Mouse (Mus musculus): ENCODE results near the gene Filip1l. TPM values are rescaled to one million over a fixed set of nuclear protein-coding genes. Genes with fewer than 3 reads are reported as not detected.

Filip1l gene
- polyA plus RNA-seq, 1 experiment = 12.1 TPM

GRCm38 (mm10) chr16:57423001-57423800 is 70.3 kb downstream of the Filip1l start:
- H3ac ChIP-seq (ENCODE audit: control insufficient read depth, insufficient read length) = no peak overlapping the region
- H3K36me3 ChIP-seq (ENCODE audit: control insufficient read depth, insufficient read depth) = no peaks in the 10 kb centered on the region
- H3K27me3 ChIP-seq (ENCODE audit: control insufficient read depth, insufficient read depth, insufficient read length) = no peaks in the 10 kb centered on the region
- no peak overlapping the region for H3K4me3 ChIP-seq
- H3K79me2 ChIP-seq (ENCODE audit: control insufficient read depth, insufficient read depth) = no peaks in the 10 kb centered on the region
- no peak for TF ChIP-seq POLR2A (IDR thresholded peaks at IDR 0.05; ENCODE audit: insufficient read length, low read depth)
- no peak for TF ChIP-seq TCF12 (IDR thresholded peaks at IDR 0.05; ENCODE audit: insufficient read depth, poor library complexity, severe bottlenecking)
- TF ChIP-seq SRF (IDR thresholded peaks at IDR 0.05; ENCODE audit: control insufficient read depth, insufficient read length, low read depth) = no peak
- TF ChIP-seq E2F4 (IDR thresholded peaks at IDR 0.05; ENCODE audit: insufficient read depth) = no peak
- TF ChIP-seq TCF3 (IDR thresholded peaks at IDR 0.05; ENCODE audit: insufficient read length, low read depth) = no peak
- TF ChIP-seq MAX (IDR thresholded peaks at IDR 0.05; ENCODE audit: low read depth) = no peak
- TF ChIP-seq USF1 (IDR thresholded peaks at IDR 0.05; ENCODE audit: low read depth) = no peak
- no peak for TF ChIP-seq POLR2AphosphoS2 (IDR thresholded peaks at IDR 0.05; ENCODE audit: insufficient read length, low read depth)
- TF ChIP-seq MYOD1 (IDR thresholded peaks at IDR 0.05; ENCODE audit: control insufficient read depth in 1 of 3, insufficient read length in 2 of 3, low read depth in 2 of 3) = no peak
- TF ChIP-seq CEBPB (IDR thresholded peaks at IDR 0.05; ENCODE audit: insufficient read depth, poor library complexity, severe bottlenecking) = no peak
- no peak for TF ChIP-seq MYOG (IDR thresholded peaks at IDR 0.05; ENCODE audit: control insufficient read depth in 1 of 3, insufficient read depth in 1 of 3, insufficient read length in 2 of 3, low read depth in 2 of 3)
- no peak for TF ChIP-seq REST (IDR thresholded peaks at IDR 0.05; ENCODE audit: insufficient read depth, insufficient read length)
- no peak overlapping the region for H3K4me2 ChIP-seq (ENCODE audit: low read depth)

GRCm38 (mm10) chr16:57426680-57427079 is 73.8 kb downstream of the Filip1l start:
- Histone ChIP-seq H3K4me3 (no peak overlapping the region), H3K27me3 (ENCODE audit: control insufficient read depth, insufficient read depth, insufficient read length) (no peaks in the 10 kb centered on the region), H3ac (ENCODE audit: control insufficient read depth, insufficient read length) (no peak overlapping the region), H3K79me2 (ENCODE audit: control insufficient read depth, insufficient read depth) (no peaks in the 10 kb centered on the region), H3K4me2 (ENCODE audit: low read depth) (peak overlapping the region; percentile 44), H3K36me3 (ENCODE audit: control insufficient read depth, insufficient read depth) (no peaks in the 10 kb centered on the region)
- TF ChIP-seq SRF (IDR thresholded peaks at IDR 0.05; ENCODE audit: control insufficient read depth, insufficient read length, low read depth) (no peak), MYOG (IDR thresholded peaks at IDR 0.05; ENCODE audit: control insufficient read depth in 1 of 3, insufficient read depth in 1 of 3, insufficient read length in 2 of 3, low read depth in 2 of 3) (no peak), POLR2A (IDR thresholded peaks at IDR 0.05; ENCODE audit: insufficient read length, low read depth) (no peak), CEBPB (IDR thresholded peaks at IDR 0.05; ENCODE audit: insufficient read depth, poor library complexity, severe bottlenecking) (no peak), TCF12 (IDR thresholded peaks at IDR 0.05; ENCODE audit: insufficient read depth, poor library complexity, severe bottlenecking) (no peak), REST (IDR thresholded peaks at IDR 0.05; ENCODE audit: insufficient read depth, insufficient read length) (no peak), POLR2AphosphoS2 (IDR thresholded peaks at IDR 0.05; ENCODE audit: insufficient read length, low read depth) (no peak), USF1 (IDR thresholded peaks at IDR 0.05; ENCODE audit: low read depth) (no peak), MAX (IDR thresholded peaks at IDR 0.05; ENCODE audit: low read depth) (no peak), E2F4 (IDR thresholded peaks at IDR 0.05; ENCODE audit: insufficient read depth) (no peak), MYOD1 (IDR thresholded peaks at IDR 0.05; ENCODE audit: control insufficient read depth in 1 of 3, insufficient read length in 2 of 3, low read depth in 2 of 3) (no peak), TCF3 (IDR thresholded peaks at IDR 0.05; ENCODE audit: insufficient read length, low read depth) (no peak)

- Histone ChIP-seq H3K27me3 (ENCODE audit: control insufficient read depth, insufficient read depth, insufficient read length) (no peaks in the 10 kb centered on the region), H3K4me2 (ENCODE audit: low read depth) (peak overlapping the region; percentile 59), H3K36me3 (ENCODE audit: control insufficient read depth, insufficient read depth) (no peaks in the 10 kb centered on the region), H3ac (ENCODE audit: control insufficient read depth, insufficient read length) (no peak overlapping the region), H3K4me3 (no peak overlapping the region), H3K79me2 (ENCODE audit: control insufficient read depth, insufficient read depth) (no peaks in the 10 kb centered on the region)
- TF ChIP-seq USF1 (IDR thresholded peaks at IDR 0.05; ENCODE audit: low read depth) (no peak), MYOG (IDR thresholded peaks at IDR 0.05; ENCODE audit: control insufficient read depth in 1 of 3, insufficient read depth in 1 of 3, insufficient read length in 2 of 3, low read depth in 2 of 3) (no peak), CEBPB (IDR thresholded peaks at IDR 0.05; ENCODE audit: insufficient read depth, poor library complexity, severe bottlenecking) (peak; percentile 98), REST (IDR thresholded peaks at IDR 0.05; ENCODE audit: insufficient read depth, insufficient read length) (no peak), TCF12 (IDR thresholded peaks at IDR 0.05; ENCODE audit: insufficient read depth, poor library complexity, severe bottlenecking) (no peak), MAX (IDR thresholded peaks at IDR 0.05; ENCODE audit: low read depth) (no peak), POLR2A (IDR thresholded peaks at IDR 0.05; ENCODE audit: insufficient read length, low read depth) (no peak), SRF (IDR thresholded peaks at IDR 0.05; ENCODE audit: control insufficient read depth, insufficient read length, low read depth) (no peak), E2F4 (IDR thresholded peaks at IDR 0.05; ENCODE audit: insufficient read depth) (no peak), MYOD1 (IDR thresholded peaks at IDR 0.05; ENCODE audit: control insufficient read depth in 1 of 3, insufficient read length in 2 of 3, low read depth in 2 of 3) (peak in 2 of 3 experiments; percentile 79 to 81)
Measured at GRCm38 (mm10) chr16:57427516-57428285, 74.8 kb downstream of the Filip1l start.

GRCm38 (mm10) chr16:57428977-57429376 is 76.1 kb downstream of the Filip1l start:
- Histone ChIP-seq H3K27me3 (ENCODE audit: control insufficient read depth, insufficient read depth, insufficient read length) (no peaks in the 10 kb centered on the region), H3ac (ENCODE audit: control insufficient read depth, insufficient read length) (no peak overlapping the region), H3K4me3 (no peak overlapping the region), H3K36me3 (ENCODE audit: control insufficient read depth, insufficient read depth) (no peaks in the 10 kb centered on the region), H3K79me2 (ENCODE audit: control insufficient read depth, insufficient read depth) (no peaks in the 10 kb centered on the region), H3K4me2 (ENCODE audit: low read depth) (no peak overlapping the region)
- TF ChIP-seq MYOG (IDR thresholded peaks at IDR 0.05; ENCODE audit: control insufficient read depth in 1 of 3, insufficient read depth in 1 of 3, insufficient read length in 2 of 3, low read depth in 2 of 3) (peak in 1 of 3 experiments; percentile 39), POLR2AphosphoS2 (IDR thresholded peaks at IDR 0.05; ENCODE audit: insufficient read length, low read depth) (no peak), MYOD1 (IDR thresholded peaks at IDR 0.05; ENCODE audit: control insufficient read depth in 1 of 3, insufficient read length in 2 of 3, low read depth in 2 of 3) (peak in 2 of 3 experiments; percentile 46 to 72)
